Mouse (Mus musculus) neural tube, embryonic 14.5 days (tissue): ENCODE measurements at regions not wholly inside any gene's neighbourhood (a gene's known extent, or its start where the extent isn't known, plus 50 kb on each side); places are given as distances from the start of the nearest gene placed in this dataset.

Source experiments
- ATAC-seq: fragments of 200-750 bp; cut with Nextera tagmentation; 2 replicates; pipeline ENCODE4 v1.8.0; 2017; ENCODE audit warnings: low read depth, mild to moderate bottlenecking, moderate TSS enrichment, moderate library complexity
- H3K27ac ChIP-seq: fragments of 300-500 bp; sonication (generic); 2 replicates; pipeline ENCODE4 v1.5.1; 2014; ENCODE audit warnings: low read depth, mild to moderate bottlenecking, control low read depth, low read length, moderate library complexity, mixed read lengths
- H3K27me3 ChIP-seq: fragments of 300-500 bp; sonication (generic); 2 replicates; pipeline ENCODE4 v1.6.1; 2014; ENCODE audit warnings: low read length; ENCODE audit not compliant: control insufficient read depth, insufficient read depth
- H3K36me3 ChIP-seq: fragments of 300-500 bp; sonication (generic); 2 replicates; pipeline ENCODE4 v1.6.1; 2014; ENCODE audit warnings: low read length, mixed read lengths; ENCODE audit not compliant: control insufficient read depth, insufficient read depth
- H3K4me1 ChIP-seq: fragments of 300-500 bp; sonication (generic); 2 replicates; pipeline ENCODE4 v1.6.1; 2014; ENCODE audit warnings: low read length; ENCODE audit not compliant: control insufficient read depth, insufficient read depth
- H3K4me2 ChIP-seq: fragments of 300-500 bp; sonication (generic); 2 replicates; pipeline ENCODE4 v1.6.1; 2014; ENCODE audit warnings: mild to moderate bottlenecking, low read depth, low read length, control low read depth
- H3K4me3 ChIP-seq: fragments of 300-500 bp; sonication (generic); 2 replicates; pipeline ENCODE4 v1.5.1; 2014; ENCODE audit warnings: low read depth, low read length, control low read depth, mixed read lengths
- H3K9ac ChIP-seq: fragments of 300-500 bp; sonication (generic); replicated peaks from 2 replicates; pipeline ENCODE4 v1.6.1; 2014; ENCODE audit warnings: low read depth, mild to moderate bottlenecking, control low read depth, low read length, mixed read lengths
- H3K9me3 ChIP-seq: fragments of 300-500 bp; sonication (generic); 2 replicates; pipeline ENCODE4 v1.6.1; 2016; ENCODE audit warnings: low read length; ENCODE audit not compliant: control insufficient read depth
- WGBS: fragments of 180-500 bp; shearing (Covaris S2); extraction: QIAGEN DNeasy Blood & Tissue Kit; methylation state at CpG from one replicate; pipeline ENCODE4 v1.1.7; 2014; 5-methylcytosine and 5-hydroxymethylcytosine counted together

- Histone ChIP-seq H3K9me3 (no peaks in the 10 kb centered on the region), H3K9ac (no peak overlapping the region), H3K4me3 (no peak overlapping the region), H3K4me1 (no peaks in the 10 kb centered on the region), H3K27ac (no peak overlapping the region), H3K36me3 (no peaks in the 10 kb centered on the region), H3K27me3 (no peaks in the 10 kb centered on the region), H3K4me2 (no peak overlapping the region)
- no peak for ATAC-seq
- 94% methylated on average over 5 of the region's 5 CpGs for WGBS
Measured at GRCm38 (mm10) chr2:64536032-64536431, 438.2 kb upstream of the Fign start.

GRCm38 (mm10) chr2:64535351-64535851 lies 437.6 kb upstream of the Fign start:
- no peak overlapping the region for H3K9ac ChIP-seq
- H3K4me2 ChIP-seq: no peak overlapping the region
- WGBS: 48% methylated on average over 5 of the region's 5 CpGs
- H3K9me3 ChIP-seq: no peaks in the 10 kb centered on the region
- H3K27ac ChIP-seq: no peak overlapping the region
- H3K4me1 ChIP-seq: no peaks in the 10 kb centered on the region
- no peaks in the 10 kb centered on the region for H3K27me3 ChIP-seq
- H3K36me3 ChIP-seq: no peaks in the 10 kb centered on the region
- no peak overlapping the region for H3K4me3 ChIP-seq
- ATAC-seq: no peak

GRCm38 (mm10) chr2:64534869-64535268 lies 437.0 kb upstream of the Fign start:
- Histone ChIP-seq H3K36me3 (no peaks in the 10 kb centered on the region), H3K27me3 (no peaks in the 10 kb centered on the region), H3K9ac (no peak overlapping the region), H3K27ac (no peak overlapping the region), H3K9me3 (no peaks in the 10 kb centered on the region), H3K4me2 (no peak overlapping the region), H3K4me3 (no peak overlapping the region), H3K4me1 (no peaks in the 10 kb centered on the region)
- ATAC-seq: peak; percentile 44; the same call in 1 of the 2 replicates
- WGBS: 57% methylated on average over 13 of the region's 13 CpGs

GRCm38 (mm10) chr2:64534344-64534743 lies 436.5 kb upstream of the Fign start:
- H3K4me3 ChIP-seq: no peak overlapping the region
- no peak overlapping the region for H3K4me2 ChIP-seq
- H3K4me1 ChIP-seq: no peaks in the 10 kb centered on the region
- H3K36me3 ChIP-seq: no peaks in the 10 kb centered on the region
- H3K9ac ChIP-seq: no peak overlapping the region
- H3K9me3 ChIP-seq: no peaks in the 10 kb centered on the region
- 66% methylated on average over 2 of the region's 2 CpGs for WGBS
- H3K27ac ChIP-seq: no peak overlapping the region
- no peaks in the 10 kb centered on the region for H3K27me3 ChIP-seq
- ATAC-seq: no peak

- Histone ChIP-seq H3K36me3 (no peaks in the 10 kb centered on the region), H3K4me2 (no peak overlapping the region), H3K9ac (no peak overlapping the region), H3K27ac (no peak overlapping the region), H3K4me1 (no peaks in the 10 kb centered on the region), H3K9me3 (no peaks in the 10 kb centered on the region), H3K27me3 (no peaks in the 10 kb centered on the region), H3K4me3 (no peak overlapping the region)
- 38% methylated on average over 3 of the region's 3 CpGs for WGBS
- ATAC-seq: no peak
Measured at GRCm38 (mm10) chr2:64522722-64523121, 424.9 kb upstream of the Fign start.

GRCm38 (mm10) chr2:64522233-64522632 lies 424.4 kb upstream of the Fign start:
- Histone ChIP-seq H3K27ac (no peak overlapping the region), H3K4me3 (no peak overlapping the region), H3K36me3 (no peaks in the 10 kb centered on the region), H3K4me2 (no peak overlapping the region), H3K4me1 (no peaks in the 10 kb centered on the region), H3K9me3 (no peaks in the 10 kb centered on the region), H3K27me3 (no peaks in the 10 kb centered on the region), H3K9ac (no peak overlapping the region)
- WGBS: 35% methylated on average over 3 of the region's 3 CpGs
- ATAC-seq: no peak

- H3K4me3 ChIP-seq: no peak overlapping the region
- H3K4me2 ChIP-seq: no peak overlapping the region
- H3K4me1 ChIP-seq: no peaks in the 10 kb centered on the region
- no peak overlapping the region for H3K9ac ChIP-seq
- no peak overlapping the region for H3K27ac ChIP-seq
- ATAC-seq: no peak
- H3K9me3 ChIP-seq: no peaks in the 10 kb centered on the region
- no peaks in the 10 kb centered on the region for H3K36me3 ChIP-seq
- no peaks in the 10 kb centered on the region for H3K27me3 ChIP-seq
Measured at GRCm38 (mm10) chr2:64495725-64496124, 397.9 kb upstream of the Fign start.

- no peak overlapping the region; the same call in 1 of the 2 replicates for H3K4me2 ChIP-seq
- peak; percentile 68 for ATAC-seq
- H3K9me3 ChIP-seq: no peaks in the 10 kb centered on the region
- no peak overlapping the region for H3K27ac ChIP-seq
- H3K4me3 ChIP-seq: no peak overlapping the region
- 53% methylated on average over 12 of the region's 12 CpGs for WGBS
- H3K9ac ChIP-seq: no peak overlapping the region
- no peaks in the 10 kb centered on the region for H3K36me3 ChIP-seq
- H3K27me3 ChIP-seq: no peaks in the 10 kb centered on the region
- peaks cover 3% of the 10 kb centered on the region; the same call in 1 of the 2 replicates for H3K4me1 ChIP-seq
Measured at GRCm38 (mm10) chr2:64466412-64466970, 368.7 kb upstream of the Fign start.

- Histone ChIP-seq H3K27ac (no peak overlapping the region), H3K9ac (no peak overlapping the region), H3K27me3 (no peaks in the 10 kb centered on the region), H3K4me2 (no peak overlapping the region), H3K9me3 (no peaks in the 10 kb centered on the region), H3K4me3 (no peak overlapping the region), H3K4me1 (peaks cover 3% of the 10 kb centered on the region; the same call in 1 of the 2 replicates), H3K36me3 (no peaks in the 10 kb centered on the region)
- peak; percentile 86 for ATAC-seq
- whole genome bisulfite sequencing: 29% methylated on average over 8 of the region's 8 CpGs
Measured at GRCm38 (mm10) chr2:64462466-64463114, 364.8 kb upstream of the Fign start.
